Mouse (Mus musculus): ENCODE results near the gene E430018J23Rik. TPM values are rescaled to one million over a fixed set of nuclear protein-coding genes. Genes with fewer than 3 reads are reported as not detected.
A peak's percentile ranks its signal among the peaks of the same experiment; 100 is the strongest.
"Not testable (repeated sequence)": the region's sequence is repeated elsewhere in the genome, so short reads cannot be mapped to it uniquely, and the experiment has no call there.

E430018J23Rik gene
- polyA plus RNA-seq, 1 experiment from 2014 or later, result 6.5 TPM

- no peaks in the 10 kb centered on the region for H3K4me1 ChIP-seq (replicated peaks; ENCODE audit: insufficient read depth, low read length)
- no peaks in the 10 kb centered on the region for H3K27me3 ChIP-seq (ENCODE audit: insufficient read depth, low read length)
- no peaks in the 10 kb centered on the region for H3K9me3 ChIP-seq (replicated peaks; ENCODE audit: low read length)
- H3K4me2 ChIP-seq (ENCODE audit: low read length), result no peak overlapping the region
- DNase-seq (ENCODE audit: low spot score), result no peak
- ATAC-seq (replicated peaks; ENCODE audit: low FRiP score, low read depth), result no peak
- H3K4me3 ChIP-seq (replicated peaks; ENCODE audit: low read depth, low read length), result no peak overlapping the region
- no peak for TF ChIP-seq CTCF (IDR thresholded peaks at IDR 0.05; ENCODE audit: low read depth)
- H3K36me3 ChIP-seq (ENCODE audit: insufficient read depth, low read length), result no peaks in the 10 kb centered on the region
- H3K27ac ChIP-seq, result no peak overlapping the region
- no peak overlapping the region for H3K9ac ChIP-seq (ENCODE audit: low read depth, low read length)
- WGBS, result 55% methylated on average over 3 of the region's 3 CpGs
Observed at GRCm38 (mm10) chr7:127400355-127400754, 6.9 kb upstream of the E430018J23Rik start.

GRCm38 (mm10) chr7:127393944-127394333 lies 510 bp upstream of the E430018J23Rik start:
- Histone ChIP-seq H3K27me3 (ENCODE audit: insufficient read depth, low read length) (no peaks in the 10 kb centered on the region), H3K4me1 (replicated peaks; ENCODE audit: insufficient read depth, low read length) (peaks cover 10% of the 10 kb centered on the region), H3K36me3 (ENCODE audit: insufficient read depth, low read length) (no peaks in the 10 kb centered on the region), H3K9ac (ENCODE audit: low read depth, low read length) (peak overlapping the region; percentile 80), H3K4me2 (ENCODE audit: low read length) (peak overlapping the region; percentile 90), H3K4me3 (replicated peaks; ENCODE audit: low read depth, low read length) (peak overlapping the region; percentile 66), H3K27ac (peak overlapping the region; percentile 7; the same call in 1 of the 2 replicates), H3K9me3 (replicated peaks; ENCODE audit: low read length) (no peaks in the 10 kb centered on the region)
- ATAC-seq (replicated peaks; ENCODE audit: low FRiP score, low read depth), result no peak
- 13% methylated on average over 7 of the region's 7 CpGs for WGBS
- DNase-seq (ENCODE audit: low spot score), result no peak
- TF ChIP-seq CTCF (IDR thresholded peaks at IDR 0.05; ENCODE audit: low read depth), result no peak

- Histone ChIP-seq H3K36me3 (ENCODE audit: insufficient read depth, low read length) (no peaks in the 10 kb centered on the region), H3K9ac (ENCODE audit: low read depth, low read length) (peak overlapping the region; percentile 80; the same call in 1 of the 2 replicates), H3K4me2 (ENCODE audit: low read length) (peak overlapping the region; percentile 90), H3K27me3 (ENCODE audit: insufficient read depth, low read length) (no peaks in the 10 kb centered on the region), H3K4me1 (replicated peaks; ENCODE audit: insufficient read depth, low read length) (peaks cover 10% of the 10 kb centered on the region), H3K27ac (no peak overlapping the region), H3K4me3 (replicated peaks; ENCODE audit: low read depth, low read length) (peak overlapping the region; percentile 66), H3K9me3 (replicated peaks; ENCODE audit: low read length) (no peaks in the 10 kb centered on the region)
- 87% methylated on average over 8 of the region's 8 CpGs for whole genome bisulfite sequencing
- TF ChIP-seq CTCF (IDR thresholded peaks at IDR 0.05; ENCODE audit: low read depth), result no peak
- ATAC-seq (replicated peaks; ENCODE audit: low FRiP score, low read depth) (no peak), DNase-seq (ENCODE audit: low spot score) (no peak)
Observed at GRCm38 (mm10) chr7:127392251-127392824, 1.1 kb downstream of the E430018J23Rik start.

GRCm38 (mm10) chr7:127391538-127391937 lies 1.9 kb downstream of the E430018J23Rik start:
- Histone ChIP-seq H3K27me3 (ENCODE audit: insufficient read depth, low read length) (no peaks in the 10 kb centered on the region), H3K4me1 (replicated peaks; ENCODE audit: insufficient read depth, low read length) (peaks cover 10% of the 10 kb centered on the region)
- no peak for TF ChIP-seq CTCF (IDR thresholded peaks at IDR 0.05; ENCODE audit: low read depth)

GRCm38 (mm10) chr7:127390306-127390705 lies 3.1 kb downstream of the E430018J23Rik start:
- Histone ChIP-seq H3K9me3 (replicated peaks; ENCODE audit: low read length) (no peaks in the 10 kb centered on the region), H3K4me3 (replicated peaks; ENCODE audit: low read depth, low read length) (no peak overlapping the region), H3K36me3 (ENCODE audit: insufficient read depth, low read length) (no peaks in the 10 kb centered on the region), H3K4me2 (ENCODE audit: low read length) (no peak overlapping the region), H3K27me3 (ENCODE audit: insufficient read depth, low read length) (no peaks in the 10 kb centered on the region), H3K4me1 (replicated peaks; ENCODE audit: insufficient read depth, low read length) (peaks cover 10% of the 10 kb centered on the region), H3K9ac (ENCODE audit: low read depth, low read length) (no peak overlapping the region), H3K27ac (no peak overlapping the region)
- DNase-seq (ENCODE audit: low spot score), result no peak
- ATAC-seq (replicated peaks; ENCODE audit: low FRiP score, low read depth), result no peak
- TF ChIP-seq CTCF (IDR thresholded peaks at IDR 0.05; ENCODE audit: low read depth), result no peak
- WGBS, result 66% methylated on average over 7 of the region's 7 CpGs

More at GRCm38 (mm10) chr7:127391538-127391937, 1.9 kb downstream of the E430018J23Rik start:
- no peak overlapping the region for H3K4me3 ChIP-seq (replicated peaks; ENCODE audit: low read depth, low read length)
- ATAC-seq (replicated peaks; ENCODE audit: low FRiP score, low read depth) (no peak), DNase-seq (ENCODE audit: low spot score) (no peak)
- no peak overlapping the region for H3K4me2 ChIP-seq (ENCODE audit: low read length)
- no peaks in the 10 kb centered on the region for H3K36me3 ChIP-seq (ENCODE audit: insufficient read depth, low read length)
- WGBS, result 96% methylated on average over 16 of the region's 16 CpGs
- no peaks in the 10 kb centered on the region for H3K9me3 ChIP-seq (replicated peaks; ENCODE audit: low read length)
- H3K27ac ChIP-seq, result no peak overlapping the region
- H3K9ac ChIP-seq (ENCODE audit: low read depth, low read length), result no peak overlapping the region

GRCm38 (mm10) chr7:127388201-127388600 lies 5.2 kb downstream of the E430018J23Rik start:
- H3K27ac ChIP-seq; H3K9me3 ChIP-seq (replicated peaks; ENCODE audit: low read length); H3K4me3 ChIP-seq (replicated peaks; ENCODE audit: low read depth, low read length); ATAC-seq (replicated peaks; ENCODE audit: low FRiP score, low read depth); H3K4me1 ChIP-seq (replicated peaks; ENCODE audit: insufficient read depth, low read length); H3K36me3 ChIP-seq (ENCODE audit: insufficient read depth, low read length); H3K4me2 ChIP-seq (ENCODE audit: low read length); H3K27me3 ChIP-seq (ENCODE audit: insufficient read depth, low read length); DNase-seq (ENCODE audit: low spot score); H3K9ac ChIP-seq (ENCODE audit: low read depth, low read length): not testable (repeated sequence)
